Mouse (Mus musculus): ENCODE measurements around the gene Fen1.

DNA sequence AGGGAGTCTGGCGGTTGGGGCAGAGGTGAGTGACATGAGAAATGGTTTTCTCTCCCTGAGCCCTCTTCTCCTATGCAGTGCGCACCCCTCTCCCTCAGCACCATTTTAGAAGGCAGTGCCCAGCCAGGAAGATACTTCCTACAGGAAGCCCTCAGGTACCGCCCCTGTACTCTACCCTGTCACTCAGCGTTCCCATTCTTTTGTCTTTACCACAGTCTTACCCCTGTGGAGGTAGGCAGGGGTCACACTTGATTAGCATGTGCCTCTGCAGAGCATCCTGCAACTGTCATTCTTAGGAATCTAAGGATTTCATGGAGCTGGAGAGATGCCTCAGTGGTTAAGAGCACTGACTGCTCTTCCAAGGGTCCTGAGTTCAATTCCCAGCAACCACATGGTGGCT is 19.6 kb upstream of the Fen1 start:
- TF ChIP-seq CTCF (IDR thresholded peaks at IDR 0.05; ENCODE audit: low read depth, low read length) (no peak), POLR2A (IDR thresholded peaks at IDR 0.05; ENCODE audit: borderline replicate concordance, low read depth, low read length) (no peak)

All from bone marrow macrophage, adult 2 months (primary cell).